Mouse (Mus musculus): Measurements from ENCODE around the gene Nudt5.
A peak's percentile ranks its signal among the peaks of the same experiment; 100 is the strongest.

Gene Nudt5

GRCm38 (mm10) chr2:5844873-5845631 lies at the start of gene Nudt5, which contains the start of gene Cdc123:
TSS of gene Nudt5 (plus strand) at chr2:5845019.
TSS of gene Cdc123 (minus strand) at chr2:5845164.
- DNase-seq (ENCODE audit: low read depth) = peak; percentile 96

- DNase-seq (ENCODE audit: low read depth) = no peak
Observed at GRCm38 (mm10) chr2:5797816-5798672, 46.8 kb upstream of the Nudt5 start.

- peak; percentile 91 for DNase-seq (ENCODE audit: low read depth)
Observed at GRCm38 (mm10) chr2:5801182-5801640, 43.6 kb upstream of the Nudt5 start.

- peak; percentile 26 for DNase-seq (ENCODE audit: low read depth)
Observed at GRCm38 (mm10) chr2:5801927-5802590, 42.8 kb upstream of the Nudt5 start.

GRCm38 (mm10) chr2:5804440-5805045 lies 40.3 kb upstream of the Nudt5 start:
- peak; percentile 32 for DNase-seq (ENCODE audit: low read depth)

GRCm38 (mm10) chr2:5805228-5805627 lies 39.6 kb upstream of the Nudt5 start:
- DNase-seq (ENCODE audit: low read depth) = no peak

- peak; percentile 55 for DNase-seq (ENCODE audit: low read depth)
Observed at GRCm38 (mm10) chr2:5806201-5806600, 38.6 kb upstream of the Nudt5 start.

GRCm38 (mm10) chr2:5810036-5810718 lies 34.6 kb upstream of the Nudt5 start:
- no peak for DNase-seq (ENCODE audit: low read depth)

- DNase-seq (ENCODE audit: low read depth) = no peak
Observed at GRCm38 (mm10) chr2:5811235-5811782, 33.5 kb upstream of the Nudt5 start.

- DNase-seq (ENCODE audit: low read depth) = no peak
Observed at GRCm38 (mm10) chr2:5821264-5821663, 23.6 kb upstream of the Nudt5 start.

- DNase-seq (ENCODE audit: low read depth) = no peak
Observed at GRCm38 (mm10) chr2:5822449-5822848, 22.4 kb upstream of the Nudt5 start.

- DNase-seq (ENCODE audit: low read depth) = peak; percentile 45
Observed at GRCm38 (mm10) chr2:5824213-5824612, 20.6 kb upstream of the Nudt5 start.

GRCm38 (mm10) chr2:5824685-5825084 lies 20.1 kb upstream of the Nudt5 start:
- peak; percentile 65 for DNase-seq (ENCODE audit: low read depth)

GRCm38 (mm10) chr2:5825265-5825913 lies 19.4 kb upstream of the Nudt5 start:
- no peak for DNase-seq (ENCODE audit: low read depth)

GRCm38 (mm10) chr2:5840815-5841214 lies 4.0 kb upstream of the Nudt5 start:
- no peak for DNase-seq (ENCODE audit: low read depth)

- no peak for DNase-seq (ENCODE audit: low read depth)
Observed at GRCm38 (mm10) chr2:5844181-5844872, 492 bp upstream of the Nudt5 start.

- DNase-seq (ENCODE audit: low read depth) = peak; percentile 47
Observed at GRCm38 (mm10) chr2:5845826-5846225, 1.0 kb downstream of the Nudt5 start.

GRCm38 (mm10) chr2:5851116-5851515 lies 6.3 kb downstream of the Nudt5 start:
- DNase-seq (ENCODE audit: low read depth) = peak; percentile 78

- no peak for DNase-seq (ENCODE audit: low read depth)
Observed at GRCm38 (mm10) chr2:5851866-5852265, 7.0 kb downstream of the Nudt5 start.

GRCm38 (mm10) chr2:5862834-5863233 lies 18.0 kb downstream of the Nudt5 start, which contains the start of gene Gm13199:
TSS of gene Gm13199 (minus strand) at chr2:5862934.
- no peak for DNase-seq (ENCODE audit: low read depth)
